Mouse (Mus musculus): ENCODE measurements around the gene Sms.

The Sms gene

GRCm38 (mm10) chrX:157449000-157449399 lies 43.1 kb downstream of the Sms start:
- DNase-seq = no peak

GRCm38 (mm10) chrX:157447431-157447830 lies 44.7 kb downstream of the Sms start:
- DNase-seq = no peak

- DNase-seq = no peak
Measured at GRCm38 (mm10) chrX:157434768-157435167, 57.3 kb downstream of the Sms start.

GRCm38 (mm10) chrX:157419451-157419850 lies 72.6 kb downstream of the Sms start:
- no peak for DNase-seq

- DNase-seq = no peak
Measured at GRCm38 (mm10) chrX:157415212-157415611, 76.9 kb downstream of the Sms start, which contains the start of gene Phex. Gene Phex (minus strand): TSS chrX:157415312.

- DNase-seq = no peak
Measured at GRCm38 (mm10) chrX:157404919-157405318, 87.2 kb downstream of the Sms start.
